Mouse (Mus musculus): ENCODE data around the gene Gbgt1. TPM values are rescaled to one million over a fixed set of nuclear protein-coding genes. Genes with fewer than 3 reads are reported as not detected.

Gene Gbgt1
- 1.0 and 1.3 TPM in 2 replicates for polyA plus RNA-seq (2015; fragmentation: Nextera tagmentation; extraction: Ambion mirVana)

DNA sequence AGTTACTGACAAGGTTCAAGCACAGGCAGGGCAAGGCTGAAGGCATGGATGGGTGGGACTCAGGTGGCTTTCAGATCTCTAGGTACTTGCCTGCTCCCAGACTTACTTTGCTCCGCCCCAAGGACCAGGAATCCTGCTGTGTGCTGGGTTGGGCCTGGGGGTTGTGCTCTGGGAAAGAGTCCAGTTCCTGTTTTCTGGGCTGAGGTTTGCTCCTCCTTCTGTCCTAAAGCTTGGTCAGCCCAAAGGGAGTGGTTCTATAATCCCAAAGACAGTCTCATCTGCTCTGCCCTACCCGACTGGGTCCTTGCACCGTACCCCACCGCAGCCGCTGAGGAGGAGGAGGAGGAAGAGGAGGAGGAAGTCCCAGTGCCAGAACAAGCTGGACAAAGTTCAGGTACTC lies at the start of gene Gbgt1:
Gene Gbgt1, plus strand, starts transcription at position 221 of the 400 bp plus-strand sequence.

DNA sequence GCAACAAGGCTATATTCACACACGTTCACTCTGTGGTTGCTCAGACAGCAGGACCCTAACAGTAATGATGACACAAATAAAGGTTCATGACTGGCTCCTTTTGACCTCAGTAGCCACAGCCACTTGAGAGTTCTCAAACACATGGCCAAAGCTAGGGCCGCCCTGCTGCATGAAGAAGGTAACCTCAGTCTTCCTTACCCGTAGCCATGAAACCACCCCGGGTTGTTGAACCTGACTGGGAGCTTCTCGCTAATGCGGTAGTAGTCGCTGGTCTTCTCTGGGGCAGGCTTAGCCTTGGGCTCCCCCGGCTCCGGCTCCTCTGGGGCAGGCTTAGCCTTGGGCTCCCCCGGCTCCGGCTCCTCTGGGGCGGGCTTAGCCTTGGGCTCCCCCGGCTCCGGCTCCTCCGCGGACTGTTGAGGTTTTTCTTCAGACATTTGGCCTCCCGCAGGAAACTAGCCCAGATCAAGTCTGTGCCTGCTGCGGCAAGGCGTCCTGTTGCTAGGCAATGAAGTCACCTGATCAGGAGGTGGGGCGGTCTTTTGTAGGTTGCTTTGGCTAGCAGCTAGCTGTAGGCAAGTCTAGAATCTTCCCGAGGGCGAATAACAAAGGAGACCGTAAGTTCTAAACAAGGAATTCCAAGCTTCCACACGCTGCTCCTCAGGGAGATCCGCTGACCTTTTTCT lies 30.7 kb upstream of the Gbgt1 start, which contains the start of gene 1700007K13Rik:
Gene 1700007K13Rik, minus strand, starts transcription at position 497 of the 683 bp plus-strand sequence.

DNA sequence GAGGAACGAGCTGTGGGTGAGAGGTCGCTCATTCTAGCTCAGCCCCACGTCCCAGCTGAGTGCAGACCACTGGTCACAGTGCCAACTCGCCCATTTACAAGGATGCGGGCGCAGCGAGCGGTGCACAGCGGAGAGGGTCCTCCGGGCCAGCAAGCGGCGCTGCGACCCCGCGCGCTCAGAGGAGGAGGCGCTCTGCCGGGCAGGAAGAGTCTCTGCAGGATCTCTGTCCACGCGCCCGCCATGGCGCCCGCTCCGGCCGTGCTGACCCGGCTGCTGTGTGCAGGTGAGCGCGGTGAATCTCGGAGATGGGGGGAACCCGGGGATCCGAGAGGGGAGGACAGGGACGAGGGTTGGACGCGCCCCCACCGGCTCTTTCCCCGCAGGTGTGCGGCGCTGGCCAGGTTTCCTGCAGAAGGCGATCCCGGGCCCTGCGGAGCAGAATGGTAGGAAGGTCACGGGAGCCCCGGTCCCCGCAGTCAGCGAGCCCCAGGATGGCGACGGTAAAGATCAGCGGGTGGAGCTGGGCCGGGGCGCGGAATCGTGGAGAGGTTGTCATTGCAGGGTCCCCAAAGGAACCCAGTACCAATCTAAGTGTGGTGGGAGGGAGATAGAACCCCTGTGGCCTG lies 28.7 kb upstream of the Gbgt1 start, which contains the start of gene Mrps2:
Gene Mrps2, plus strand, starts transcription at position 207 of the 626 bp plus-strand sequence.

DNA sequence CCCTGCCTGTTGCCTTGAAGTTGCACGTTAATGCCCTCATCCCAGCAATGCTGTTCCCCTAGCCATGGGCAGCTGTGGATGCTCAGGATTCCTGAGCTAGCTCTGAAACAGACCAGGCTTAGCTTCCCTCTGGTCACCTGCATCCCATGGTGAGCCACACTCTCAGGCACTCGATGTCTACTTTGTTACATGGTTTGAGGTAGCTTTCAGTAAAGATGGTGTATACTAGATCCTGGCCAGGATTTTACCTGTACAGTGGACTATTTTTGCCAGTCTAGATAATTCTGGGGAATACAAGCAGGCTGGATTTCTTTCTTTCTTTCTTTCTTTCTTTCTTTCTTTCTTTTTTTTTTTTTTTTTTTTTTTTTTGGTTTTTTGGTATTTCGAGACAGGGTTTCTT lies 9.1 kb downstream of the Gbgt1 start, which contains the start of gene Gm10134:
Gene Gm10134, plus strand, starts transcription at position 301 of the 400 bp plus-strand sequence.

DNA sequence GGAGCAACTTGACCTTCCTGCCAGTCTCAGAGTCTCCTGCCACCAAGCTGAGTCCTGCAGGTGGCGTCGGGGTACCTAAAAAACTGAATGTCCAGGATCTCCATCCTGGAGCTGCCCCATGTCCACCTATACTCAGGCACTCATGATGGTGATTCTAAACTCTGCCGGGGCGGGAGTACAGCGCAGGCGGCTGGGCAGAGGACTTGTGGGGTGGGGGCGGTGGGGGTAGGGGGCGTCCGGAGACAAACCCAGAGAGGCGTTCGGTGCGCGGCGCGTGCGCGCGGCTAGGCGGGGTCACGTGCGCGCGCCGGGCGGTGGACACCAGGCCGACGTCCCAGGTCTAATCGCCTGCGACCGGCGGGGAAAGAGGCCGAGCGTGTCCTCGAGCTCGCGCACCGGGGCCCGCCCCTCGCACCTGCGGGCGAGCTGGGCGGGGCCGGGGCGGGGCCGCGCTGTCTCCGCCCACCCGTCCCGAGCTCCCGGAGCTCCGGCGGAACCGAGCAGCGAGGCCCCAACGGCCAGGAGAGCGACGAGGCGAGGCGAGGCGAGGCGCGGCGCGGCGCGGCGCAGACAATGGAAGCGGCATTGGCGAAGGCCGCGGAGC lies 16.2 kb downstream of the Gbgt1 start, which contains the start of gene Ralgds:
Gene Ralgds, plus strand, starts transcription at position 328 of the 604 bp plus-strand sequence.

Other genes starting within 250 kb of the Gbgt1 start
- 10.5 and 11.6 TPM in 2 replicates for gene Ppp1r26, start 50.1 kb upstream of the Gbgt1 start, polyA plus RNA-seq (2015; fragmentation: Nextera tagmentation; extraction: Ambion mirVana)
- 11.3 and 11.5 TPM in 2 replicates for gene 1700007K13Rik, start 30.6 kb upstream of the Gbgt1 start, polyA plus RNA-seq (2015; fragmentation: Nextera tagmentation; extraction: Ambion mirVana)
- 42.0 and 43.1 TPM in 2 replicates for gene Mrps2, start 28.8 kb upstream of the Gbgt1 start, polyA plus RNA-seq (2015; fragmentation: Nextera tagmentation; extraction: Ambion mirVana)
- gene Gm10134, start 9.2 kb downstream of the Gbgt1 start, polyA plus RNA-seq (2015; fragmentation: Nextera tagmentation; extraction: Ambion mirVana), result 3.7 and 7.2 TPM in 2 replicates
- 72.3 and 75.2 TPM in 2 replicates for gene Ralgds, start 16.2 kb downstream of the Gbgt1 start, polyA plus RNA-seq (2015; fragmentation: Nextera tagmentation; extraction: Ambion mirVana)
- gene Cel, start 66.5 kb downstream of the Gbgt1 start, polyA plus RNA-seq (2015; fragmentation: Nextera tagmentation; extraction: Ambion mirVana), result not detected in 2 replicates
- gene Gtf3c5, start 86.9 kb downstream of the Gbgt1 start, polyA plus RNA-seq (2015; fragmentation: Nextera tagmentation; extraction: Ambion mirVana), result 25.7 and 27.6 TPM in 2 replicates
- gene Gfi1b, start 125.1 kb downstream of the Gbgt1 start, polyA plus RNA-seq (2015; fragmentation: Nextera tagmentation; extraction: Ambion mirVana), result not detected in 2 replicates
- gene Tsc1, start 144.3 kb downstream of the Gbgt1 start, polyA plus RNA-seq (2015; fragmentation: Nextera tagmentation; extraction: Ambion mirVana), result 18.0 and 21.7 TPM in 2 replicates
- 0.70 and 1.8 TPM in 2 replicates for gene Spaca9, start 202.8 kb downstream of the Gbgt1 start, polyA plus RNA-seq (2015; fragmentation: Nextera tagmentation; extraction: Ambion mirVana)
- 2.2 and 3.1 TPM in 2 replicates for gene Ak8, start 203.3 kb downstream of the Gbgt1 start, polyA plus RNA-seq (2015; fragmentation: Nextera tagmentation; extraction: Ambion mirVana)

All from neural tube, postnatal 0 days (tissue).